Mouse (Mus musculus): Measurements from ENCODE around the gene Ttc1. TPM values are rescaled to one million over a fixed set of nuclear protein-coding genes. Genes with fewer than 3 reads are reported as not detected.

The Ttc1 gene
- polyA plus RNA-seq, 1 experiment from 2014 or later = 54.7 TPM

- Histone ChIP-seq H3K36me3 (ENCODE audit: control insufficient read depth, insufficient read depth, low read length) (no peaks in the 10 kb centered on the region), H3K27me3 (ENCODE audit: control insufficient read depth, insufficient read depth, low read length) (no peaks in the 10 kb centered on the region), H3K27ac (replicated peaks) (no peak overlapping the region), H3K9ac (ENCODE audit: low read length) (no peak overlapping the region), H3K9me3 (ENCODE audit: control insufficient read depth, low read length) (no peaks in the 10 kb centered on the region), H3K4me3 (ENCODE audit: low read depth, low read length) (peak overlapping the region; percentile 31), H3K4me1 (replicated peaks; ENCODE audit: control insufficient read depth, insufficient read depth) (no peaks in the 10 kb centered on the region), H3K4me2 (replicated peaks; ENCODE audit: low read depth) (peak overlapping the region; percentile 59)
- DNase-seq (ENCODE audit: low spot score) (no peak), ATAC-seq (ENCODE audit: low FRiP score, low TSS enrichment) (no peak)
- 21% methylated on average over 8 of the region's 8 CpGs for WGBS
- TF ChIP-seq CTCF (IDR thresholded peaks at IDR 0.05; ENCODE audit: low read depth) (no peak), EP300 (optimal IDR thresholded peaks at IDR 0.05) (no peak)
Measured at GRCm38 (mm10) chr11:43776324-43776694, 28.5 kb upstream of the Ttc1 start.

GRCm38 (mm10) chr11:43775469-43776323, 27.9 kb upstream of the Ttc1 start:
- no peak overlapping the region for H3K9ac ChIP-seq (ENCODE audit: low read length)
- WGBS = 13% methylated on average over 63 of the region's 63 CpGs
- ATAC-seq (ENCODE audit: low FRiP score, low TSS enrichment) (0 out of 2 replicates have a peak, but pooled peaks have one; percentile 26), DNase-seq (ENCODE audit: low spot score) (peak; percentile 39)
- TF ChIP-seq CTCF (IDR thresholded peaks at IDR 0.05; ENCODE audit: low read depth) (no peak), EP300 (optimal IDR thresholded peaks at IDR 0.05) (no peak)
- H3K4me1 ChIP-seq (replicated peaks; ENCODE audit: control insufficient read depth, insufficient read depth) = no peaks in the 10 kb centered on the region
- H3K27ac ChIP-seq (replicated peaks) = no peak overlapping the region
- H3K9me3 ChIP-seq (ENCODE audit: control insufficient read depth, low read length) = no peaks in the 10 kb centered on the region
- H3K27me3 ChIP-seq (ENCODE audit: control insufficient read depth, insufficient read depth, low read length) = no peaks in the 10 kb centered on the region
- H3K4me2 ChIP-seq (replicated peaks; ENCODE audit: low read depth) = peak overlapping the region; percentile 59
- H3K4me3 ChIP-seq (ENCODE audit: low read depth, low read length) = peak overlapping the region; percentile 31
- H3K36me3 ChIP-seq (ENCODE audit: control insufficient read depth, insufficient read depth, low read length) = no peaks in the 10 kb centered on the region

- Histone ChIP-seq H3K9ac (ENCODE audit: low read length) (no peak overlapping the region; the same call in 1 of the 2 replicates), H3K27ac (replicated peaks) (no peak overlapping the region), H3K4me1 (replicated peaks; ENCODE audit: control insufficient read depth, insufficient read depth) (no peaks in the 10 kb centered on the region), H3K4me3 (ENCODE audit: low read depth, low read length) (no peak overlapping the region), H3K36me3 (ENCODE audit: control insufficient read depth, insufficient read depth, low read length) (no peaks in the 10 kb centered on the region), H3K9me3 (ENCODE audit: control insufficient read depth, low read length) (no peaks in the 10 kb centered on the region), H3K4me2 (replicated peaks; ENCODE audit: low read depth) (no peak overlapping the region), H3K27me3 (ENCODE audit: control insufficient read depth, insufficient read depth, low read length) (no peaks in the 10 kb centered on the region)
- DNase-seq (ENCODE audit: low spot score) (no peak), ATAC-seq (ENCODE audit: low FRiP score, low TSS enrichment) (no peak)
- no peak for TF ChIP-seq CTCF (IDR thresholded peaks at IDR 0.05; ENCODE audit: low read depth)
- no peak for TF ChIP-seq EP300 (optimal IDR thresholded peaks at IDR 0.05)
- WGBS = 22% methylated on average over 5 of the region's 5 CpGs
Measured at GRCm38 (mm10) chr11:43773725-43774124, 25.9 kb upstream of the Ttc1 start.

- 74% methylated on average over 4 of the region's 4 CpGs for WGBS
- no peaks in the 10 kb centered on the region for H3K36me3 ChIP-seq (ENCODE audit: control insufficient read depth, insufficient read depth, low read length)
- no peak overlapping the region for H3K9ac ChIP-seq (ENCODE audit: low read length)
- H3K4me1 ChIP-seq (replicated peaks; ENCODE audit: control insufficient read depth, insufficient read depth) = no peaks in the 10 kb centered on the region
- ATAC-seq (ENCODE audit: low FRiP score, low TSS enrichment) (no peak), DNase-seq (ENCODE audit: low spot score) (no peak)
- H3K9me3 ChIP-seq (ENCODE audit: control insufficient read depth, low read length) = no peaks in the 10 kb centered on the region
- TF ChIP-seq EP300 (optimal IDR thresholded peaks at IDR 0.05) = no peak
- no peak for TF ChIP-seq CTCF (IDR thresholded peaks at IDR 0.05; ENCODE audit: low read depth)
- H3K4me3 ChIP-seq (ENCODE audit: low read depth, low read length) = no peak overlapping the region
- no peak overlapping the region for H3K4me2 ChIP-seq (replicated peaks; ENCODE audit: low read depth)
- no peak overlapping the region for H3K27ac ChIP-seq (replicated peaks)
- no peaks in the 10 kb centered on the region for H3K27me3 ChIP-seq (ENCODE audit: control insufficient read depth, insufficient read depth, low read length)
Measured at GRCm38 (mm10) chr11:43770110-43770509, 22.3 kb upstream of the Ttc1 start.

- no peaks in the 10 kb centered on the region for H3K27me3 ChIP-seq (ENCODE audit: control insufficient read depth, insufficient read depth, low read length)
- H3K36me3 ChIP-seq (ENCODE audit: control insufficient read depth, insufficient read depth, low read length) = no peaks in the 10 kb centered on the region
- no peak for ATAC-seq (ENCODE audit: low FRiP score, low TSS enrichment)
- no peak overlapping the region for H3K9ac ChIP-seq (ENCODE audit: low read length)
- WGBS = 66% methylated on average over 11 of the region's 11 CpGs
- TF ChIP-seq EP300 (optimal IDR thresholded peaks at IDR 0.05) (no peak), CTCF (IDR thresholded peaks at IDR 0.05; ENCODE audit: low read depth) (no peak)
- H3K4me1 ChIP-seq (replicated peaks; ENCODE audit: control insufficient read depth, insufficient read depth) = no peaks in the 10 kb centered on the region
- H3K4me2 ChIP-seq (replicated peaks; ENCODE audit: low read depth) = no peak overlapping the region
- no peaks in the 10 kb centered on the region for H3K9me3 ChIP-seq (ENCODE audit: control insufficient read depth, low read length)
- no peak overlapping the region for H3K27ac ChIP-seq (replicated peaks)
- no peak for DNase-seq (ENCODE audit: low spot score)
- no peak overlapping the region for H3K4me3 ChIP-seq (ENCODE audit: low read depth, low read length)
Measured at GRCm38 (mm10) chr11:43767749-43768148, 19.9 kb upstream of the Ttc1 start.

Measured in stomach, postnatal 0 days (tissue).